Mouse (Mus musculus): ENCODE results near the gene Npr2. TPM values are rescaled to one million over a fixed set of nuclear protein-coding genes. Genes with fewer than 3 reads are reported as not detected.
A peak's percentile ranks its signal among the peaks of the same experiment; 100 is the strongest.

The Npr2 gene
- polyA plus RNA-seq, 1 experiment = 5.1 TPM

- H3K4me1 ChIP-seq (ENCODE audit: control insufficient read depth, insufficient read depth, low read length) = no peaks in the 10 kb centered on the region
Observed at GRCm38 (mm10) chr4:43612534-43612933, 19.2 kb upstream of the Npr2 start.

DNA sequence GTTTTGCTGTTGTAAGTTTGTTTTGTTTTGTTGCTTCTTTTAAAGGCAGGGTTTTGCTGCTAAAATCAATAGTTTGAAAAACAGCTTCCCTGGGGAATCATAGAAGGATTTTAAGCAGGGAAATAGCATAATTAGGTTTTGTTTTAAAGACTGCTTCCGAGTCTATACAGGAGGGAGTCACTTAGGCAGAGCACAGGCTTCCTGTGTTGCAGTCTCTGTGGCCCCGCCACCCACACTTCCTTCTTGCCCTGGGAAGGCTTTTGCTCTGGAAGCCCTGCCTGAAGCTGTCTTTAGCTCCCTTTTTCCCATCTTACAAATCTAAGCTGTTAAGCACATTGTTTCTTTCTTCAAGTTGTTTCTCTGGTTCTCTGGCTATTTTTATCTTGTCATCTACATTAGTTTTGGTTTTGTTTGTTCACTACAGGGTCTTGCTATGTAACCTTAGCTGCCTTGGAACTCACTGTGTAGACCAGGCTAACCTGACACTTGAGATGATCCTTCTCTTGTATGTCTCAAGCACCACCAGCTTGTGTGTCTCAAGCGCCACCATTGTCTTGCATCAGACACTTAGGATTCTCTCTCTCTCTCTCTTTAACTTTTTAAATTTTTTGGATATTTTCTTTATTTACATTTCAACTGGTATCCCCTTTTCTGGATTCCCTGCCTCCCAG, 18.5 kb upstream of the Npr2 start:
- Histone ChIP-seq H3K9ac (ENCODE audit: low read depth, poor library complexity, severe bottlenecking) (no peak overlapping the region), H3K36me3 (ENCODE audit: control insufficient read depth, insufficient read depth, low read length, poor library complexity, severe bottlenecking) (no peaks in the 10 kb centered on the region), H3K4me3 (ENCODE audit: low read depth, low read length) (no peak overlapping the region), H3K27me3 (ENCODE audit: control insufficient read depth, insufficient read depth, low read length, poor library complexity, severe bottlenecking) (no peaks in the 10 kb centered on the region; the same call in 1 of the 2 replicates), H3K4me1 (ENCODE audit: control insufficient read depth, insufficient read depth, low read length) (no peaks in the 10 kb centered on the region), H3K9me3 (replicated peaks; ENCODE audit: control insufficient read depth, insufficient read depth, low read length, poor library complexity, severe bottlenecking) (no peaks in the 10 kb centered on the region), H3K27ac (ENCODE audit: insufficient read depth, low read length) (no peak overlapping the region)
- TF ChIP-seq CTCF (IDR thresholded peaks at IDR 0.05; ENCODE audit: low read depth, low read length) (no peak), POLR2A (IDR thresholded peaks at IDR 0.05; ENCODE audit: insufficient read depth, low read length) (no peak), EP300 (IDR thresholded peaks at IDR 0.05; ENCODE audit: insufficient read depth, low read depth, low read length) (no peak)

More at GRCm38 (mm10) chr4:43612534-43612933, 19.2 kb upstream of the Npr2 start:
- Histone ChIP-seq H3K27ac (ENCODE audit: insufficient read depth, low read length) (no peak overlapping the region), H3K9me3 (replicated peaks; ENCODE audit: control insufficient read depth, insufficient read depth, low read length, poor library complexity, severe bottlenecking) (no peaks in the 10 kb centered on the region), H3K4me3 (ENCODE audit: low read depth, low read length) (no peak overlapping the region), H3K36me3 (ENCODE audit: control insufficient read depth, insufficient read depth, low read length, poor library complexity, severe bottlenecking) (no peaks in the 10 kb centered on the region), H3K27me3 (ENCODE audit: control insufficient read depth, insufficient read depth, low read length, poor library complexity, severe bottlenecking) (no peaks in the 10 kb centered on the region; the same call in 1 of the 2 replicates), H3K9ac (ENCODE audit: low read depth, poor library complexity, severe bottlenecking) (no peak overlapping the region)
- TF ChIP-seq POLR2A (IDR thresholded peaks at IDR 0.05; ENCODE audit: insufficient read depth, low read length) = no peak
- no peak for TF ChIP-seq CTCF (IDR thresholded peaks at IDR 0.05; ENCODE audit: low read depth, low read length)
- TF ChIP-seq EP300 (IDR thresholded peaks at IDR 0.05; ENCODE audit: insufficient read depth, low read depth, low read length) = no peak

- Histone ChIP-seq H3K4me1 (ENCODE audit: control insufficient read depth, insufficient read depth, low read length) (no peaks in the 10 kb centered on the region), H3K27ac (ENCODE audit: insufficient read depth, low read length) (no peak overlapping the region), H3K4me3 (ENCODE audit: low read depth, low read length) (no peak overlapping the region), H3K9me3 (replicated peaks; ENCODE audit: control insufficient read depth, insufficient read depth, low read length, poor library complexity, severe bottlenecking) (peaks cover 5% of the 10 kb centered on the region), H3K9ac (ENCODE audit: low read depth, poor library complexity, severe bottlenecking) (no peak overlapping the region), H3K27me3 (ENCODE audit: control insufficient read depth, insufficient read depth, low read length, poor library complexity, severe bottlenecking) (no peaks in the 10 kb centered on the region), H3K36me3 (ENCODE audit: control insufficient read depth, insufficient read depth, low read length, poor library complexity, severe bottlenecking) (no peaks in the 10 kb centered on the region)
- TF ChIP-seq EP300 (IDR thresholded peaks at IDR 0.05; ENCODE audit: insufficient read depth, low read depth, low read length) (no peak), POLR2A (IDR thresholded peaks at IDR 0.05; ENCODE audit: insufficient read depth, low read length) (no peak), CTCF (IDR thresholded peaks at IDR 0.05; ENCODE audit: low read depth, low read length) (no peak)
Observed at GRCm38 (mm10) chr4:43620146-43620778, 11.5 kb upstream of the Npr2 start.

DNA sequence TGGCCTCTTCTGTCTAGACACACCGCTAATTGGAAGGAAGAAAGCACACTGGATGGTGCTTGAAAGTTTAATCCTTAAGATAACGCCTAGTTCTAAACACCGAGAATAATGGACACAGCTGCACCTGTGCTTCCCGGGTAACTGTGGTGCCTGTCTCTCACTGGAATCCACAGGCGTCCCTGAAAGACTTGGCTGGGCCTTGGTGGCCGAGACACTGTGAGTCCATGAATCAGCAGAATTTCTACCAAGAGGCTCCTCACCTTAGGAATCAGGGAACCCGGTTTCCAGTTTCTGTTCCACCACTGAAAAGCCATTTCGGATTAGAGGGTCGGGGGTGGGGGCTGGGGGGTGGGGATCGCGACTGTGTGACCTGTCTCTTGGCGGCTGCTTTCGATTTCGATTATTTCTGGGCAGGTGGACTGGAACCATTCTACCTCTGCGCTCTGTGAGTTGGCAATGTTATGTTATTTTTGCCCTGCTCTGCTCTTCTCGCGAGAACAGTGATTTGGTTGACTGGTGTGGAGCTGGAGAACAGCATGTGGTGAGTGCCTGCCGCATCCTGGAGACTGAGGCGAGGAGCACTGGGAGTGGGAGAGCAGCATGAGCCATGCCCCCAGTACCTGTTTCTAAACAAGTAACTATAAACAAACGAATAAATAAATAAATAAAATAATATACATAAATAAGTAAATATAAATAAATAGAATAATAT, 2.5 kb upstream of the Npr2 start:
- no peak overlapping the region for H3K4me3 ChIP-seq (ENCODE audit: low read depth, low read length)
- H3K27ac ChIP-seq (ENCODE audit: insufficient read depth, low read length) = no peak overlapping the region
- H3K4me1 ChIP-seq (ENCODE audit: control insufficient read depth, insufficient read depth, low read length) = no peaks in the 10 kb centered on the region
- H3K27me3 ChIP-seq (ENCODE audit: control insufficient read depth, insufficient read depth, low read length, poor library complexity, severe bottlenecking) = peaks cover 5% of the 10 kb centered on the region; the same call in 1 of the 2 replicates
- TF ChIP-seq EP300 (IDR thresholded peaks at IDR 0.05; ENCODE audit: insufficient read depth, low read depth, low read length) (no peak), POLR2A (IDR thresholded peaks at IDR 0.05; ENCODE audit: insufficient read depth, low read length) (no peak), CTCF (IDR thresholded peaks at IDR 0.05; ENCODE audit: low read depth, low read length) (no peak)
- H3K9ac ChIP-seq (ENCODE audit: low read depth, poor library complexity, severe bottlenecking) = no peak overlapping the region
- H3K36me3 ChIP-seq (ENCODE audit: control insufficient read depth, insufficient read depth, low read length, poor library complexity, severe bottlenecking) = no peaks in the 10 kb centered on the region
- peaks cover 10% of the 10 kb centered on the region for H3K9me3 ChIP-seq (replicated peaks; ENCODE audit: control insufficient read depth, insufficient read depth, low read length, poor library complexity, severe bottlenecking)

GRCm38 (mm10) chr4:43630030-43630581, 1.6 kb upstream of the Npr2 start:
- no peak overlapping the region for H3K27ac ChIP-seq (ENCODE audit: insufficient read depth, low read length)
- H3K4me3 ChIP-seq (ENCODE audit: low read depth, low read length) = no peak overlapping the region
- peaks cover 5% of the 10 kb centered on the region; the same call in 1 of the 2 replicates for H3K27me3 ChIP-seq (ENCODE audit: control insufficient read depth, insufficient read depth, low read length, poor library complexity, severe bottlenecking)
- H3K9ac ChIP-seq (ENCODE audit: low read depth, poor library complexity, severe bottlenecking) = no peak overlapping the region
- no peaks in the 10 kb centered on the region for H3K4me1 ChIP-seq (ENCODE audit: control insufficient read depth, insufficient read depth, low read length)
- TF ChIP-seq CTCF (IDR thresholded peaks at IDR 0.05; ENCODE audit: low read depth, low read length) = peak; percentile 59
- no peak for TF ChIP-seq POLR2A (IDR thresholded peaks at IDR 0.05; ENCODE audit: insufficient read depth, low read length)
- no peaks in the 10 kb centered on the region for H3K36me3 ChIP-seq (ENCODE audit: control insufficient read depth, insufficient read depth, low read length, poor library complexity, severe bottlenecking)
- H3K9me3 ChIP-seq (replicated peaks; ENCODE audit: control insufficient read depth, insufficient read depth, low read length, poor library complexity, severe bottlenecking) = peaks cover 6% of the 10 kb centered on the region

All from ES-Bruce4 (cell line).